In the genomic region with DNA sequence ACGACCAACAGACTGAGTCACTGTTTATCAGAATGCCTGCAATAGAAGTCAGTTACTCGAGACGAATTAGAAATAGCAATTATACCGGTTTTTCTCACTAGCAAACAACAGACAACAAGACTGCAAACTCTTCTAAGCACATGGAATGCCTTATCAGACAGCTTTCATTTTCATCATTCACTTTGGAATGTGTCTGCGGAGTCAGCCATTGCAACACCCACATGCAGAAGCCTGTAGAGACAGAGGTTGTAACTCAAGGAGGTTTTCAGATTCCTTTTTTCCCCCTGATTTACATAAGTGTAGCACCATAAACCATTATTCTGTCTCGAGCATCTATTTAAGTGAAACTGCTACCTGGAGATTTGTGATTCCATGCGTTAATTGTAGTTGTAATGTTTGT, we compare ENCODE assay signal across 13 mouse cellular contexts.
"Had no signal": no experiment of that assay in that cellular context is flagged by ENCODE, and none has a peak within 500 bp of the region (broad histone marks: within the 10 kb centered on the region; RNA-seq: fewer than 3 reads in every experiment).

No protein-coding gene starts in this region.

- H3K36me3 ChIP-seq: kidney, embryonic 15.5 days; liver, embryonic 13.5 days; midbrain, embryonic 13.5 days; neural tube, embryonic 15.5 days had no signal

- H3K4me1 ChIP-seq: kidney, embryonic 15.5 days; liver, embryonic 13.5 days; midbrain, embryonic 13.5 days had no signal

- H3K4me3 ChIP-seq: kidney, embryonic 15.5 days; liver, embryonic 13.5 days; midbrain, embryonic 13.5 days; neural tube, embryonic 15.5 days had no signal

- H3K9me3 ChIP-seq: kidney, embryonic 15.5 days; liver, embryonic 13.5 days; midbrain, embryonic 13.5 days; neural tube, embryonic 15.5 days had no signal

- H3K4me2 ChIP-seq: kidney, embryonic 15.5 days; liver, embryonic 13.5 days; midbrain, embryonic 13.5 days; neural tube, embryonic 15.5 days had no signal

- H3K9ac ChIP-seq: kidney, embryonic 15.5 days; liver, embryonic 13.5 days; liver, postnatal 0 days; midbrain, embryonic 13.5 days; neural tube, embryonic 15.5 days had no signal

- DNase-seq: kidney, adult 2 months; kidney, postnatal 25 days; layer of hippocampus, adult 9-11 months; layer of hippocampus, postnatal 36 days; liver; liver, embryonic 13.5 days; liver, postnatal 0 days; right cerebral cortex, adult 18-20 months; right cerebral cortex, postnatal 25 days; thymus, postnatal 36 days had no signal

- H3K27ac ChIP-seq: kidney, embryonic 15.5 days; liver, embryonic 13.5 days; midbrain, embryonic 13.5 days; neural tube, embryonic 15.5 days had no signal

- H3K27me3 ChIP-seq: kidney, embryonic 15.5 days; liver, embryonic 13.5 days; midbrain, embryonic 13.5 days; neural tube, embryonic 15.5 days had no signal

- ATAC-seq: liver, postnatal 0 days; midbrain, embryonic 13.5 days had no signal
